Mouse (Mus musculus) ES-Bruce4 (cell line): ENCODE data around the gene Osbpl9. TPM values are rescaled to one million over a fixed set of nuclear protein-coding genes. Genes with fewer than 3 reads are reported as not detected.

Source experiments
- H3K27ac ChIP-seq: 2 replicates; pipeline ENCODE4 v1.5.1; 2012; ENCODE audit warnings: low read length, inconsistent platforms; ENCODE audit not compliant: insufficient read depth
- H3K27me3 ChIP-seq: 2 replicates; pipeline ENCODE4 v1.6.1; 2012; ENCODE audit warnings: mild to moderate bottlenecking, low read length, inconsistent platforms; ENCODE audit not compliant: control insufficient read depth, poor library complexity, insufficient read depth, severe bottlenecking
- H3K36me3 ChIP-seq: 2 replicates; pipeline ENCODE4 v1.6.1; 2012; ENCODE audit warnings: inconsistent platforms, mild to moderate bottlenecking, low read length, moderate library complexity; ENCODE audit not compliant: control insufficient read depth, poor library complexity, insufficient read depth, severe bottlenecking
- H3K4me1 ChIP-seq: one replicate; pipeline ENCODE4 v1.8.1; 2011; ENCODE audit warnings: low read length; ENCODE audit not compliant: control insufficient read depth, insufficient read depth
- H3K4me3 ChIP-seq: 2 replicates; pipeline ENCODE4 v1.5.1; 2011; ENCODE audit warnings: low read depth, mild to moderate bottlenecking, low read length
- H3K9ac ChIP-seq: 2 replicates; pipeline ENCODE4 v1.6.1; 2012; ENCODE audit warnings: low read depth, mild to moderate bottlenecking, inconsistent platforms; ENCODE audit not compliant: poor library complexity, severe bottlenecking
- H3K9me3 ChIP-seq: replicated peaks from 2 replicates; pipeline ENCODE4 v1.6.1; 2012; ENCODE audit warnings: mild to moderate bottlenecking, low read length, inconsistent platforms; ENCODE audit not compliant: control insufficient read depth, poor library complexity, insufficient read depth, severe bottlenecking
- CTCF ChIP-seq: IDR thresholded peaks from one replicate; pipeline ENCODE4 v1.8.1; 2011; ENCODE audit warnings: low read depth, low read length
- EP300 ChIP-seq: IDR thresholded peaks from 2 replicates; pipeline ENCODE4 v1.6.1; 2011; ENCODE audit warnings: low read depth, low read length; ENCODE audit not compliant: insufficient read depth
- POLR2A ChIP-seq: IDR thresholded peaks from one replicate; pipeline ENCODE4 v1.8.1; 2011; ENCODE audit warnings: low read length; ENCODE audit not compliant: insufficient read depth
- polyA plus RNA-seq: library from polyadenylated mRNA; stranded (reverse); fragments of >200 nt; gene quantifications from 2 replicates; pipeline ENCODE4 v1.2.4, GENCODE M21; 2011; ENCODE audit warnings: low read depth; ENCODE audit not compliant: missing spikeins, insufficient read depth, insufficient read length

Osbpl9 gene
- polyA plus RNA-seq, 1 experiment: 83.3 TPM

DNA sequence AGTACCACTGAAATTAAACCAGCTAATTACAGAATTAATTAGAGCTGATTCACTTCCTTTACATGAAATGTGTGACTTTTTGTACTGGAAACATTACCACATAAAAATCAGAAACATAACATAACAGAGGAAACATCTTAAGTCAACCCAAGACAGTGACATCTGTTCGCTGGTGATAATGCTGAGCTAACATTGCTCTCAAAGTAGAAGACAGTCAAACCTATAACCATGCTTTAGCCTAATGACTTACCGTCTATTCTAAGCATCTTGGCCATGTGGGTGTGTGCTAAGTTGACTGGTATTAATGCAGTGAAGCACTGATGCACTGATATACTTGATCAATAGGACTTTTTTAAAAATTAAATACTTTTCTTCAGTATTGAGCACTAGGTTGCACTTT, 52.7 kb downstream of the Osbpl9 start:
- Histone ChIP-seq H3K27ac (no peak overlapping the region), H3K9me3 (no peaks in the 10 kb centered on the region), H3K4me3 (no peak overlapping the region), H3K9ac (no peak overlapping the region), H3K27me3 (no peaks in the 10 kb centered on the region), H3K4me1 (peaks cover 2% of the 10 kb centered on the region), H3K36me3 (no peaks in the 10 kb centered on the region)
- TF ChIP-seq CTCF (no peak), POLR2A (no peak), EP300 (no peak)

DNA sequence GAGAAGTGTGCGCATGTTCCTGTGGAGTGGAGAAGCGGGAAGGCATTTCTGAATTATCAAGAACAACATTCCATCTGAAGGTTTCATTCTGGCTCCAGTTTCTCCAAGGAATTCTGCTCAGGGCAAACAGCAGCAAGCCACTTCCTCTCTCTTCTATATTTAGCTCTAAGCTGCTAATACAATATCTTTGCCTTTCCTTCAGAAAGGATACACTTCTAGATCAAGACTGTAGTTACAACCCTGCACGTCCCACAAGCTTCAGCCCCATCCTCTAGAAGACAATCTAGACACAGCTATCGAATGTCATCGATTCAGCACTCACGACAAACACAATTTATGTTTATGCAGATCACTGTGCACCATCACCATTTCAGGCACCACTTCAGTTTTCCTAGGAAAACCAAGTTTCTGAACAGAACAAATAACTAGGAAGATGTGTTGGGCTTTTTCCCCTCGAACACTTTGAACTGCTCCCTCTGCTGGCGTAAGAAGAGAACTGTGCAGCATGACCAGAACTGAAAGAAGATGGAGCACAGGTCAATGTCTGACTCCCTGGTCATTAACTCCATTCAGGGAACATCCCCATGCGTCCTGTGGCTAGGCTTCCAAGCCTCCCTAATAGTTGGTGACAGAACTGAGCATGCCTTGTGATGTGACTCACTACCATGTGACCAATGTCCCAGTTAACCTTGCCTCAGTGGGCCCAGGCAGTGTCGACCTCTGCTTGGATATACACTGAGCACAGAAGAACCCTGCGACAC, 54.6 kb downstream of the Osbpl9 start:
- TF ChIP-seq CTCF (peak; percentile 37), POLR2A (no peak), EP300 (no peak)
- Histone ChIP-seq H3K4me1 (peaks cover 2% of the 10 kb centered on the region), H3K9me3 (no peaks in the 10 kb centered on the region), H3K36me3 (no peaks in the 10 kb centered on the region), H3K27ac (no peak overlapping the region), H3K9ac (no peak overlapping the region), H3K27me3 (no peaks in the 10 kb centered on the region), H3K4me3 (no peak overlapping the region)

DNA sequence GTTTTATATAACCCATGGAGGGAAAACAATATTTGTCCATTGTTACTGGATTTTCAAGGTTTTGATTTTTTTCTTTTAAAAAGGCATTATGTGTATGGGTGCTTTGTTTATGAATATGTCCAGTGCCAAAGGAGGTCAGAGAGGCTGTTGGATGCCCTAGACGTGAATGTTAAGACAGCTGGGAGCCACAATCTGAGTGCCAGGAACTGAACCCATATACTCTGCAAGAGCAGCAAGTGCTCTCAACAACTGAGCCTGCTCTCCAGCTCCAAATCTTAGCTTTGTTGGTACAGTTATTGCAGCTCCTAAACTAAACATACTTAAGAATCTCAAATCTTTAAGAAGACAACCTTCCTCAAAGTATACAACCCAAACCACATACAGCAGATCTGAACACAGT, 59.0 kb downstream of the Osbpl9 start:
- Histone ChIP-seq H3K36me3 (no peaks in the 10 kb centered on the region), H3K27ac (no peak overlapping the region), H3K9ac (no peak overlapping the region), H3K4me3 (no peak overlapping the region), H3K27me3 (no peaks in the 10 kb centered on the region), H3K4me1 (peaks cover 2% of the 10 kb centered on the region), H3K9me3 (no peaks in the 10 kb centered on the region)
- no peak for TF ChIP-seq CTCF
- no peak for TF ChIP-seq EP300
- no peak for TF ChIP-seq POLR2A

DNA sequence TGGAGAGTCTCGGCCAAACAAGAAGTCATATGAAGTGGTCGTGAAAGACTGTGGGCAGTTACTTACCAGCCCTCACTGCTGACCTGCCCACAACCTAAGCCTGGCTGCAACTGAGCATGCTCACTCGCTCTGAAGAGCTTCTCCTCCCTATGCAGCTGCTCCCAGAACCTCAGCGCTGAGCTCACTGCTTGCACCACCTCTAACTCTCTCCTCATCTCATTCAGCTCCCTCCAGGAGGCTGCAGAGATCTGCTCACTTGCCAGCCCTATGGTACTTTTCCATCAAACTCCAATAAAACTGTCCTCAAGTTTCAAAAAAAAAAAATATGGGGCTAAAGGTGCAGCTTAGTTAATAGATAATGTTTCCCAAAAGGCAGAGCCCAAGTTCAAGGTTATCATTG, 63.5 kb downstream of the Osbpl9 start:
- Histone ChIP-seq H3K27ac (no peak overlapping the region), H3K9me3 (no peaks in the 10 kb centered on the region), H3K4me1 (peaks cover 2% of the 10 kb centered on the region), H3K9ac (no peak overlapping the region), H3K4me3 (no peak overlapping the region), H3K36me3 (no peaks in the 10 kb centered on the region), H3K27me3 (no peaks in the 10 kb centered on the region)
- TF ChIP-seq CTCF (no peak), EP300 (no peak), POLR2A (no peak)

DNA sequence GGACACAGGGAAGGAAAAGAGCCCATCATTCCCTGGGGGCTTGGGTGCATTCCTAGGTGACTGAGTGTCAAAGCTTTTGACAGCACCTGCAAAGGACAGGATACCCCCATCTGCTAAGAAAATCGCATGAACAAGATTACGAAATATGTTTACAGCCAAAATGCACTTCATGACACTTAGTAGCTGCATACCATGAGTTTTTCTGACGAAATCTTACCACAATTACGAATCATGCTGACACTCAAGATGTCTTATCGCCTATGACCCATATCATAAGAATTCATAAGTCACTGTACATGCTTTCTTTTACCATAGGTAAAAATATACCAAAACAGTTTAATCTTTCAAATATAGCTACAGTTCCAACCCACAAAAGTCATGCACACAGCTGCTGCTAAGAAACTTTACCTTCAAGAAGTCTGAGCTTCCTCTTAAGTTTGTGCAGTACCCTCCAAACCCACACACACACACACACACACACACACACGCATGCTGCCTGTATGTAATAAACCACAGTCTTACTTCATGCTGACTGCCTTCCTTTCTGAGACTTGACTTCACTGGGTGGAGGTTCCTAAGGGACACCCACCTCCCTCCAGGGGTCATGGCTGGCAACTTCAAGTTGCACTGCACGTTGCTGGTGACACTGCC, 65.5 kb downstream of the Osbpl9 start:
- no peak overlapping the region for H3K9ac ChIP-seq
- no peaks in the 10 kb centered on the region for H3K36me3 ChIP-seq
- peaks cover 2% of the 10 kb centered on the region for H3K4me1 ChIP-seq
- TF ChIP-seq POLR2A (no peak), EP300 (no peak), CTCF (no peak)
- H3K9me3 ChIP-seq: no peaks in the 10 kb centered on the region
- H3K4me3 ChIP-seq: no peak overlapping the region
- H3K27me3 ChIP-seq: no peaks in the 10 kb centered on the region
- no peak overlapping the region for H3K27ac ChIP-seq

DNA sequence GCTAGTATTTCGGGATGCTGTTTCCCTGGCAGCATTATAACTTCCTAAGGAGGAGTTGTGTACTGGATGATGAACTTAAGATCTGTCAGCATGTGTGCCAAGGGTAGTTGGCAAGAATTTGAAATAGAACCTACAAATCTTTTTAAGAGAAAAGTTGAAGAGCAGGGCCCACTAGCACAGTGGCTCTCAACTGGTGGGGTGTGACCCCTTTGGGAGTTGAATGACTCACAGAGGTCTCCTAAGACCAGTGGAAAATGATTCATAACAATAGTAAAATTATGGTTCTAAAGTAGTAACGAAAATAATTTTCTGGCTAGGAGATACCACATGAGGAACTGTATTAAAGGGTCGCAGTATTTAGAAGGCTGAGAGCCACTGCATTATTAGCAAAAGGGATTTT, 67.1 kb downstream of the Osbpl9 start:
- TF ChIP-seq POLR2A: no peak
- no peak for TF ChIP-seq EP300
- no peak for TF ChIP-seq CTCF

More for the DNA sequence above, 67.1 kb downstream of the Osbpl9 start:
- H3K27me3 ChIP-seq: no peaks in the 10 kb centered on the region
- H3K4me3 ChIP-seq: no peak overlapping the region
- H3K9me3 ChIP-seq: no peaks in the 10 kb centered on the region
- H3K36me3 ChIP-seq: no peaks in the 10 kb centered on the region
- no peak overlapping the region for H3K9ac ChIP-seq
- no peak overlapping the region for H3K27ac ChIP-seq
- peaks cover 3% of the 10 kb centered on the region for H3K4me1 ChIP-seq
